Mouse (Mus musculus): ENCODE data around the gene Usp47.
"Not testable (repeated sequence)": the region's sequence is repeated elsewhere in the genome, so short reads cannot be mapped to it uniquely, and the experiment has no call there.

The Usp47 gene

GRCm38 (mm10) chr7:112042758-112043157, 19.5 kb downstream of the Usp47 start:
- no peak for DNase-seq

- no peak for DNase-seq
Measured at GRCm38 (mm10) chr7:112045249-112045648, 21.9 kb downstream of the Usp47 start.

GRCm38 (mm10) chr7:112045794-112046388, 22.6 kb downstream of the Usp47 start:
- no peak for DNase-seq

- DNase-seq: no peak
Measured at GRCm38 (mm10) chr7:112048643-112049042, 25.3 kb downstream of the Usp47 start.

- DNase-seq: no peak
Measured at GRCm38 (mm10) chr7:112053667-112054066, 30.4 kb downstream of the Usp47 start.

GRCm38 (mm10) chr7:112055901-112056625, 32.8 kb downstream of the Usp47 start:
- no peak for DNase-seq

GRCm38 (mm10) chr7:112074868-112075267, 51.6 kb downstream of the Usp47 start:
- DNase-seq: peak; percentile 6 to 17

GRCm38 (mm10) chr7:112082636-112083035, 59.3 kb downstream of the Usp47 start:
- DNase-seq: no peak

- no peak for DNase-seq
Measured at GRCm38 (mm10) chr7:112084222-112084621, 60.9 kb downstream of the Usp47 start.

GRCm38 (mm10) chr7:112085062-112085461, 61.8 kb downstream of the Usp47 start:
- peak; percentile 96 to 97 for DNase-seq

- no peak for DNase-seq
Measured at GRCm38 (mm10) chr7:112086186-112086585, 62.9 kb downstream of the Usp47 start.

- DNase-seq: not testable (repeated sequence)
Measured at GRCm38 (mm10) chr7:112094923-112095322, 71.6 kb downstream of the Usp47 start.

GRCm38 (mm10) chr7:112100887-112101286, 77.6 kb downstream of the Usp47 start:
- DNase-seq: no peak

- no peak for DNase-seq
Measured at GRCm38 (mm10) chr7:112102933-112103332, 79.6 kb downstream of the Usp47 start.

GRCm38 (mm10) chr7:112103816-112104215, 80.5 kb downstream of the Usp47 start:
- DNase-seq: no peak

- no peak for DNase-seq
Measured at GRCm38 (mm10) chr7:112108757-112109156, 85.5 kb downstream of the Usp47 start.

GRCm38 (mm10) chr7:112110638-112111372, 87.5 kb downstream of the Usp47 start:
- DNase-seq: no peak

GRCm38 (mm10) chr7:112117501-112117900, 94.2 kb downstream of the Usp47 start:
- no peak for DNase-seq

GRCm38 (mm10) chr7:112118086-112118485, 94.8 kb downstream of the Usp47 start:
- peak; percentile 55 to 76 for DNase-seq

- peak in 1 of 2 experiments; percentile 34 for DNase-seq
Measured at GRCm38 (mm10) chr7:112119248-112119647, 95.9 kb downstream of the Usp47 start.

GRCm38 (mm10) chr7:112120861-112121810, 97.8 kb downstream of the Usp47 start:
- DNase-seq: peak; percentile 64 to 77

GRCm38 (mm10) chr7:112121866-112122500, 98.7 kb downstream of the Usp47 start:
- DNase-seq: peak; percentile 79 to 89
